In the genomic region with DNA sequence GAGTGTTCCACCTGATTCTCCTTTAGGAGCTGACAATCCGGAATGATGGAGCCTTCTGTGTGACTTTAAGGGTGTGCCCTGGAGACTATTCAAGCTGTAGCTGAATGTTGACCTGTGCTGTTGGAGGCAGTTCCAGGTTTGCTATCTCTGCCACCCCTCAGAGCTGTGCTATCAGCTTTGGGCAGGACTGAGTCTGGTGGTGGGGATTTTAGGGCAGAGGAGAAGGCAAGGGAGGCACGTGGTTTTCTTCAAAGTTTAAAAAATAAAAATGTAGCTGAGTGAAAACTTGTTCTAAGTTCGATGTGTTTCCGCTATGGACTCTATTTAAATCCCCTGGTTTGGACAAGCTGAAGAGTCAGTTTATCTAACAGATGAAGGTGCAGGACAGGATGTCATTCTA, we compare ENCODE assay signal across 33 mouse cellular contexts.
DNase-seq lines count a peak whose midpoint lies in the region; ATAC-seq lines count a peak whose summit lies in the region.
"Had no signal": no experiment of that assay in that cellular context is flagged by ENCODE, and none has a peak within 500 bp of the region (broad histone marks: within the 10 kb centered on the region; RNA-seq: fewer than 3 reads in every experiment).

No protein-coding gene starts in this region.

- no peaks in the 10 kb centered on the region for H3K9me3 ChIP-seq in liver, embryonic 13.5 days (replicated peaks)
- no peaks in the 10 kb centered on the region for H3K9me3 ChIP-seq in neural tube, embryonic 15.5 days (replicated peaks)
- no peaks in the 10 kb centered on the region for H3K9me3 ChIP-seq in hindbrain, embryonic 10.5 days
- H3K9me3 ChIP-seq: embryonic facial prominence, embryonic 12.5 days; forebrain, embryonic 13.5 days; G1E; heart, embryonic 10.5 days; hindbrain, embryonic 12.5 days; kidney, embryonic 15.5 days; limb, embryonic 15.5 days; midbrain, embryonic 15.5 days; neural tube, embryonic 13.5 days; stomach, embryonic 15.5 days had no signal

- peak; percentile 85 for ATAC-seq in erythroblast, adult 5-6 weeks (replicated peaks; ENCODE audit: low FRiP score, poor library complexity, severe bottlenecking)
- peak; percentile 88 for ATAC-seq in liver, embryonic 13.5 days (ENCODE audit: low read depth)
- ATAC-seq in megakaryocyte progenitor cell, adult 5-6 weeks (replicated peaks; ENCODE audit: poor library complexity): peak; percentile 80
- ATAC-seq in neural tube, embryonic 15.5 days (ENCODE audit: low FRiP score): no peak
- ATAC-seq: forebrain, embryonic 13.5 days; lung, postnatal 0 days; midbrain, embryonic 15.5 days; Patski had no signal

- H3K4me2 ChIP-seq in liver, embryonic 13.5 days: no peak overlapping the region
- no peak overlapping the region for H3K4me2 ChIP-seq in neural tube, embryonic 15.5 days
- H3K4me2 ChIP-seq: embryonic facial prominence, embryonic 12.5 days; forebrain, embryonic 13.5 days; hindbrain, embryonic 12.5 days; kidney, embryonic 15.5 days; limb, embryonic 15.5 days; midbrain, embryonic 15.5 days; neural tube, embryonic 13.5 days; stomach, embryonic 15.5 days had no signal

- H3K4me3 ChIP-seq in liver, embryonic 13.5 days (replicated peaks): no peak overlapping the region
- H3K4me3 ChIP-seq in neural tube, embryonic 15.5 days (replicated peaks): no peak overlapping the region
- H3K4me3 ChIP-seq in hindbrain, embryonic 10.5 days: no peak overlapping the region
- H3K4me3 ChIP-seq: embryonic facial prominence, embryonic 12.5 days; erythroblast, embryonic 14.5 days; forebrain, embryonic 13.5 days; gastrocnemius, adult 2 months; heart, embryonic 10.5 days; hindbrain, embryonic 12.5 days; kidney, embryonic 15.5 days; limb, embryonic 15.5 days; midbrain, embryonic 15.5 days; neural tube, embryonic 13.5 days; stomach, embryonic 15.5 days had no signal

- no peaks in the 10 kb centered on the region for H3K27me3 ChIP-seq in liver, embryonic 13.5 days
- no peaks in the 10 kb centered on the region for H3K27me3 ChIP-seq in neural tube, embryonic 15.5 days (replicated peaks)
- H3K27me3 ChIP-seq in hindbrain, embryonic 10.5 days (ENCODE audit: insufficient read depth, poor library complexity, severe bottlenecking): no peaks in the 10 kb centered on the region
- H3K27me3 ChIP-seq: CH12.LX; embryonic facial prominence, embryonic 12.5 days; forebrain, embryonic 13.5 days; hindbrain, embryonic 12.5 days; kidney, embryonic 15.5 days; limb, embryonic 15.5 days; midbrain, embryonic 15.5 days; neural tube, embryonic 13.5 days; Patski; stomach, embryonic 15.5 days had no signal

- peak; percentile 10 for DNase-seq in c-Kit-positive CD71-positive TER-119-positive erythroid progenitor cells, embryonic 14.5 days (ENCODE audit: low spot score)
- DNase-seq in liver, embryonic 13.5 days: peak; percentile 23
- DNase-seq in hindbrain, embryonic 10.5 days (ENCODE audit: low spot score): no peak
- DNase-seq in thymus, postnatal 25 days: no peak
- DNase-seq: adrenal gland, adult 2 months; B cell, adult 2 months; cerebellum, adult 18-20 months; cerebellum, postnatal 14 days; gastrocnemius, adult 2 months; heart, postnatal 10 days; kidney, adult 11 months; kidney, postnatal 36 days; left cerebral cortex, postnatal 4 days; right cerebral cortex, adult 18-20 months; right cerebral cortex, postnatal 4 days; thymus, adult 2 months had no signal

- WGBS in liver, embryonic 13.5 days (ENCODE audit: insufficient replicate concordance): 34% methylated on average over 4 of the region's 4 CpGs
- 79% methylated on average over 4 of the region's 4 CpGs for WGBS in neural tube, embryonic 15.5 days
- WGBS in hindbrain, embryonic 10.5 days: 87% methylated on average over 4 of the region's 4 CpGs

- no peak overlapping the region for H3K9ac ChIP-seq in liver, embryonic 13.5 days
- no peak overlapping the region for H3K9ac ChIP-seq in neural tube, embryonic 15.5 days (replicated peaks)
- H3K9ac ChIP-seq: embryonic facial prominence, embryonic 12.5 days; forebrain, embryonic 13.5 days; hindbrain, embryonic 12.5 days; kidney, embryonic 15.5 days; limb, embryonic 15.5 days; midbrain, embryonic 15.5 days; neural tube, embryonic 13.5 days; stomach, embryonic 15.5 days had no signal

- peaks cover 4% of the 10 kb centered on the region for H3K4me1 ChIP-seq in liver, embryonic 13.5 days (replicated peaks)
- no peaks in the 10 kb centered on the region for H3K4me1 ChIP-seq in neural tube, embryonic 15.5 days
- H3K4me1 ChIP-seq in hindbrain, embryonic 10.5 days (replicated peaks): no peaks in the 10 kb centered on the region
- H3K4me1 ChIP-seq: embryonic facial prominence, embryonic 12.5 days; forebrain, embryonic 13.5 days; heart, embryonic 10.5 days; hindbrain, embryonic 12.5 days; kidney, embryonic 15.5 days; limb, embryonic 15.5 days; midbrain, embryonic 15.5 days; neural tube, embryonic 13.5 days; stomach, embryonic 15.5 days had no signal

- no peak overlapping the region for H3K27ac ChIP-seq in liver, embryonic 13.5 days
- H3K27ac ChIP-seq in neural tube, embryonic 15.5 days (replicated peaks): no peak overlapping the region
- no peak overlapping the region for H3K27ac ChIP-seq in hindbrain, embryonic 10.5 days
- H3K27ac ChIP-seq: embryonic facial prominence, embryonic 12.5 days; forebrain, embryonic 13.5 days; gastrocnemius, adult 2 months; heart, embryonic 10.5 days; hindbrain, embryonic 12.5 days; kidney, embryonic 15.5 days; limb, embryonic 15.5 days; midbrain, embryonic 15.5 days; neural tube, embryonic 13.5 days; stomach, embryonic 15.5 days had no signal

- no peaks in the 10 kb centered on the region for H3K36me3 ChIP-seq in liver, embryonic 13.5 days
- H3K36me3 ChIP-seq in neural tube, embryonic 15.5 days: no peaks in the 10 kb centered on the region
- H3K36me3 ChIP-seq in hindbrain, embryonic 10.5 days: no peaks in the 10 kb centered on the region
- H3K36me3 ChIP-seq: embryonic facial prominence, embryonic 12.5 days; G1E; heart, embryonic 10.5 days; hindbrain, embryonic 12.5 days; kidney, embryonic 15.5 days; limb, embryonic 15.5 days; midbrain, embryonic 15.5 days; neural tube, embryonic 13.5 days; stomach, embryonic 15.5 days had no signal

Comparison
In these comparisons a context has a peak if more than half of its experiments do, and no peak if none do; other contexts are left out.
1. DNase-seq: peak in c-Kit-positive CD71-positive TER-119-positive erythroid progenitor cells, embryonic 14.5 days (single experiment) and liver, embryonic 13.5 days (single experiment); none in hindbrain, embryonic 10.5 days (single experiment) and thymus, postnatal 25 days (single experiment).